Mouse (Mus musculus) kidney, postnatal 25 days (tissue): ENCODE data around the gene Ell2.

ENCODE experiments used
- DNase-seq, 2 experiments: peaks; one replicate each; pipeline ENCODE4 v3.0.0; 2021; ENCODE audit warnings: mixed read lengths in 2 of 2

Ell2 gene

DNA sequence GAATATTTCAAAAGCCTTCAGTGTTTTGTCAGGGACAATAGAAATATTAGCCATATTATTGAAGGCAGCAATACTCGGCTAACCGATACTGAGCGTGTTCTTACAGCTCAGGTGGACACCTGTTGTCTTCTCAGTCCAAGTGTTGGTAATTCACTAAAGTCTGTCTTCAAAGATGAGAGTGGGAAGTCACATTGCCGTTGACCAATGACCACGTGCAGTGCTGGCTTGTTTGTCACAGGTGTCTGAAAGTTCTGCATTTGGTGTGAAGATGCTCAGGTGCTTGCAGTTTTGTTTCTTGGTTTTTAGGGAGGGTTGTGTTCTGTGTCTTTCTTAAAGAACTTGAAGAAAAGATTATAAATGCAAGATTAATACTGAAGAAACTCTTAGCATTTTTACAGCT, 27.7 kb downstream of the Ell2 start:
- DNase-seq: no peak

DNA sequence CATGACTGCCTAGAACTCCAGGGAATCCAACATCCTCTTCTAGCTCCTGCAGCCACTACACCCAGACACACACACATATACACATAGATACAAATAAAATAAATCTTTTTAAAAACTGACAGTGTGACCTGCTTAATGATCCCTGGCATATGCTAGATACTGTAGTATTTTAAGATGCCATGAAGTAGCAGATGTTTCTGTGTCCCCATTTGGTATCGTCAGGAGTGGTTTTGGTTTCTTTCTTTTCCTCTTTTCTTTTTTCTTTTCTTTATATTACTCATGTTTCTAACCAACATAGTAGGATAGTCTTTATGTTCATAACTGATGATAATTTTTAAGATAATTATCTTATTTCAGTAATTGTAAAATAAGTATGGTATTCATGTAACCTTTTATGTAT, 29.0 kb downstream of the Ell2 start:
- DNase-seq: no peak

DNA sequence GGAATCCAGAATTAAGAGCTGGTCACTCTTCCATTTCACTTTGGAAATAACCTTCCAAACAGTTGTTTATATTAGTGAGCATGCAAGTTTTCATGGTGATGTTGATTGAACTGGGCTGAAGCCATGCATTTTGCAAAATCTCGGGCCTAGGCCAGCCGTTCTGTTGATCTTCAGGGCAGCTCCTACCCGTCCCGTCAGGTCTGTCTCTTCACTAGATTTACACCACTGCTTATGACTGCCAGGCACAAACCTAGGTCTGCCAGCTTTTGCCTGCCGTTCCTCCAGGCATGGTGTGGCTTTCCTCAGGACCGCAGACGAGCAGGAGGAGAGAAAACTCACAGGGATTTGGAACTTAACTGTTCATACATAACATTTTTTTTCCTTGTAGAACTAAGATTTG, 31.4 kb downstream of the Ell2 start:
- no peak for DNase-seq

DNA sequence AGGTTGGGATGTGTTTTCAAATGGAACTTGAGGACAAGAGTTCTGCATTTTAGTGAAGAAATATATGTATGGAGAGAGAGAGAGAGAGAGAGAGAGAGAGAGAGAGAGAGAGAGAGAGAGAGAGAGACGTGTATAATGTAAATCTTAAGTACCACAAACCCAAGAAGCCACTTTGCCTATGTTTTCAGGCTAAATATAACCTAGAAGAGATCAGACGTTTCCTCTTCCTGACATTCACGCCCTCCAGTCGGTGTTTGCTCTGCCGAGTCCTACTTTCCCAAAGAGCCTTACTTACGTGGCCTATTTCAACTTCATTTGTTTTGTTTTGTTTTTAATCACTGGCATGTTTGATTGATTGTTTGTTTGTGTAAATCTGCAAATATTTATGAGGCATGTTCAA, 32.0 kb downstream of the Ell2 start:
- no peak for DNase-seq

DNA sequence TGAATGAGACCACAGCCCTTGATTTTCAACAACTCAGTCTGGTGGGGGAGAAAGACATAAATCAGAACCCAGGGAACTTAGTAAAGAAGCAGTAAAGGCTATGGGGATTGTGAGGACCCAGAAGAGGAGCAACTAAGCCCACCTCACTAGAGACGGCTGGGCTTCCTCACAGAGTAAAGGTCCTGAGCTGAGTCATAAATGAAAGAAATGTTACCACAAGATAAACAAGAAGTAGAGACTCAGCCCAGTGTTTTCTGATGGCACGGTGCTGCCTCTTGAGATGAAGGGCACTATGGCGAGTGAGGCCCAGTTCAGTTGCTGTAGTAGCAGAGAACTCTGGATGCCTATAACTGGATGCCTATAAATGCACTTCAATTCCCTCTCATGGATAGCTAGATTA, 32.4 kb downstream of the Ell2 start:
- no peak for DNase-seq

DNA sequence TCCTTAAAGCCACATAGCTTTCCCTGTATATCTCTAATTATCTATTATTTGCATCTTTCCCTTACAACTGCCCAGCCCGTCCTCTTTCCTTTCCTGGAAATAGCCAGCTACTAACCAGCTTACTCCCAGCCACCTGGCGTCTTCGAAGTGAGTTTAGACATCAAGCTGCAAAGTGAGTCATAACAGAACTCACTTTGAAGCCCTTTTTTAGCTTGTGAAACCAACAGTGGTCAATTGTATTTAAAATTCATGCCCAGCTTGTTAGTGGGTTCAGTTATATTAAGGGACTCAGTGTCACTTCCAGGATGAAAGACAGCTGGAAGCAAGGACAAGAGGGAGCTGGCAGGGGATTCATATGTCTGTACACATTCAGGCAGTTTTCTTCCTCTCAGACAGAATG, 33.5 kb downstream of the Ell2 start:
- no peak for DNase-seq

DNA sequence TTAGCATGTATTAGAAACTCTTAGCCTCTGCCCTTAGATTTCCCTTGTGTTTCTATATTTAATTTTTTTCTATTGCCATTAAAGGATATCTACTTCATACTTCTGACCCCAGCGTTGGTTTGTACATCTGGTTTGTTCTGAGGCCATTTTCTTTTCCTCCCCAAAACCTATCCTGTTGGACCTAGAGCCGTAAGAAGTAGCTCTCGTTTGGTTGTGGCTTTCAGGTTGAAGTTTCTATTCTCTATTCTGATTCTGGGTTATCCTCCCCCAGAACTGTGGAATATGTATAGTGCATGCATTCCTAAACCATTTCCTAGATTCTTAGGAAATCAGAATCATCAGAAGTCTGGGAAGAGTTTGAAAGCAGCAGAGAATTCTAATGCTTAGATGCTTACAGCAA, 34.6 kb downstream of the Ell2 start:
- DNase-seq: no peak

DNA sequence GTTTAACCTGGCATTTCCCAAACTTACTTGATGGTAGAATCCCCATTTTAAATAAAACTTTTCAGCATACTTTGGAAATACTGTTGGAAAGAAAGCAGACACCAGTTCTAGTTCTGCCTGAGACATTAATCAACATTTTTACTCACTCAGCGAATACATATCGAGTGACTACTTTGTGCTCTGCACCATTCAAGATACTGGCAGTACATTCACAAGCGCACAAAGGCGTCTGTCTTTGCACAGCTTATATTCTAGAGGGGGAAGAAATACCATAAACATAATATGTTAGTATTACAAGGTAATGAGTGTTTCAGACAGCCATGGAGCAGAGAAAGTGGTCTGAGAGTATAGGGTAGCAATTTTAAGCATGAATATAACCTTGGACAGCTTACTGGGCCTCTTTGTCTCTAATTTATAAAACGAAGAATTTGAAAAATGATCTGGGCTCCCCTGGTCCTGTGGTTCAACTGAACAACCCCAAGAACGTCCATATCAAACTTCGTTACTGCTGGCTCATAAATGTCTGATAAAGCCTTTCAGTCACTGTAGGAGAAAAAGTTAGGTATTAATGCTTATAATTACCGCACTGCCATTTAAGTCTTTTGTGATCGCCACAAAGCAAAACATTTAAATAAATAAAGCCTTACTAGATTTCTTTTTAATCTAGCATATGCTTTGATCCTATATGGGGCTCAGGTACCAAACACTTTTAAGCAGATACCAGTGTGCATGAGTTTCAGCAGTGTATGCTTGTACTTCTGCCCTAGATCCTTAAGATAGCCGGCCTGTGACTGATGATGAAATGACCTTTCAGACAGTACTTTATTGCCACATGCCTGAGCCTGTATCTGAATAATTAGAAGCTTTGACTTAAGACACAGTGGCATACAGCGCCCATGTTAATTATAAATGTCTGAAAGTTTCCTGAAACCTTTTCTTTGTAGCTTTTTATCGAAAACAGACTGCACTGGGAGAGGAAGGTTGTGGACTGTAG, 35.5 kb downstream of the Ell2 start:
- no peak for DNase-seq

DNA sequence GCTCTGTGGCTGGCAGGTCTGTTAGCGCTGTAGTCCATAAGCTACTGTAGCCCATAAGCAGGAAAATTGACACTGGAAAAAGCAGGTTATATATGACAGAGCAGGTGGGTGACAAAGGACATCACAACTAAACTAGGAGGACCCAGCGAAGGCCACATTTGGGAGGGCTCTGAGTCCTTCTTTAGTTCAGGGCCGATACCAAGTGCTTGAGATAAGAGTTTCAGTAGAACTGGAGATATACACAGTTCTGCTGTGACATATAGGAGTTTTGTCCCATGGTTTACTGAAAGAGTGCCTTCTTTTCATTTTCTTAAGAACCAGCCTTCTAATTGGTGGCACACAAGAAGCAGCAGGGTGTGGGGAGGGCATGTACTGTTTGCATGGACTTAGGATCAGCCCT, 36.4 kb downstream of the Ell2 start:
- no peak for DNase-seq

DNA sequence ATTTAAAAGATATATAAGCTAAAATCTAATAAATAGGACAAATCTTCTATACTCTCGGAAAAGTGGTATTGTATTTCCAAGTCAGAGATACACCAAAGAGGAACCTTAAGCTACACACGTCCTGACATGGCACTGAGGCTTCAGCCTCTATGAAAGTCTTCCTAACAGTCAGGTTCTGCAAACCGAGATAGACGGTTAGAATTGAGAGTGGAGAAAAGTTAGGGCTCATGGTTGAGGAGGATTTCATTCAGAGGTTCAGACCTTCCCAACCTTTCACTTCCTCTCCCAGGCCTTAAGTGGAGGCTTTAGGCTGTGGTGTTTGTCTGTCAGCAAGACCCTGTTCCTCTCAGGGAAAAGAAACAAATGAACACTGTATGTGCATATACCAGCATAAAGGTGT, 37.5 kb downstream of the Ell2 start:
- DNase-seq: no peak

DNA sequence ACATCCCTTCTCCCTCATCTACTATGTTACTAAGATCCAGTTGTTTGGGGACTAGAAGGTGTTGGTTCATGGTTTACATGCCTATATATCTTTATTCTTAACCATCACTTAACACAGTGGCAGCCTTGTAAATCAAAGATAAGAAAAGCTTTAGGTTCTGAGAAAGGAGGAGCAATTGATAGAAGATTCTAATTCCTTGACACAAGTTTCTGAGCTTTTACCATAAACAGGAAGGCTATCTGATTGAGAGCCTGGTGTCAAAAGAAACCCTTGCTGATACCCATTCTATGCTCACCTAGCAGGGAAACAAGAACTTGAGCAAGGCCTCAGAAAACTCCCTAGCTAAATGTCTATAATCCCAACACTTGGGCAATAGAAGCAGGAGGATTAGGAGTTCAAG, 38.8 kb downstream of the Ell2 start:
- DNase-seq: no peak

DNA sequence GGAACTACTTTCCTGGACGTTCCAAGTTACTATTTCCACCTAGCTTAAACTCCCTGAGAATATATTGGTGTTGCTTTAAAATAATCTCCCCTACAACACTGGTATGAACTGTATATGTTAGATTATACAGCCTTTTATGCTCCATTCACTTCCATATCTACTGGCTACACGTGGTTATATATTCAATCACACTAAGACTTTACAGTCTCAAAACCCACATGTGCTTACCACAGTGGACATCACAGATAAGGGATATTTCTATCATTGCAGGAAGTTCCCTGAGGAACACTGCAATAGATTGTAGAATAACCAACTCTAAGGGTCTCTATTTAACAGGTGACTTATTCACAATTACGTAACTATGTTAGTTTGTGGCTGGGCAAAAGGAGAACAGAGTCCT, 40.7 kb downstream of the Ell2 start:
- DNase-seq: no peak

DNA sequence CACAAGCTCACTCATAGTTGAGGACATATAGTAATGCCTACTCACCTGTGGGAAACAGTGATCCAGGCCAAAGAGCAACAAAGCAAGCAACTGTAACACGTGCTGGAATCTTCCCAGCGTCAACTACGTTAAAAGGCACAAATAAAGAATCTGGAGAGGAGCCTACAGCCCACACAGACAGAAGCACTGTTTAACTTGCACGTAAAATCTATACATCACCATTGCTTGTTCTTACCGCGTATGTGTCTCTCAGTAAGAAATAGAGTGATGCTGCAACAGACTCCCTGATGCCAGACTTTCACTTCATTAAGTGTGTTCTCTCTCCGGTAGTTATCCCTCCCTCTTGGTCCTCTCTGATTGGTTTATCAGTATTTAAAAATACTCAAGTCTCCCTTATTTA, 42.1 kb downstream of the Ell2 start:
- DNase-seq: no peak

DNA sequence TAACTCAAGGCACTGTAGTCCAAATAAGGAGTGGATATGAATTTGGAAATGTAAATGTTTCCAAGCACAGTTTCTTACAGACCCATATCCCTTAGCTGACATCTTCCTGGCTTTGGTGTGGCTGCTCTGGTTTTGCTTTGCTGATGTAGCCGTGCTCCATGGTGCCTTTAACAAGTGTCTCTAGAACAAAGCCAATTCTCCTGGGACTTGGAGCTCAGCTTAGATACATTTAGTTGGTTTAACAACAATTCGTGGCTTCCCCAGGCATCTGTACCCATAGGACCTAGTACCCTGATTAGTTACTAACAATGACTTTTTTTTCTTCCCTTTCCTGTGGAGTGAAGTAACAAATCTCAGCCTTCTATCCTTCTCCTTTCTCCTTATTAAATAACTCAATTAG, 44.2 kb downstream of the Ell2 start:
- DNase-seq: no peak

DNA sequence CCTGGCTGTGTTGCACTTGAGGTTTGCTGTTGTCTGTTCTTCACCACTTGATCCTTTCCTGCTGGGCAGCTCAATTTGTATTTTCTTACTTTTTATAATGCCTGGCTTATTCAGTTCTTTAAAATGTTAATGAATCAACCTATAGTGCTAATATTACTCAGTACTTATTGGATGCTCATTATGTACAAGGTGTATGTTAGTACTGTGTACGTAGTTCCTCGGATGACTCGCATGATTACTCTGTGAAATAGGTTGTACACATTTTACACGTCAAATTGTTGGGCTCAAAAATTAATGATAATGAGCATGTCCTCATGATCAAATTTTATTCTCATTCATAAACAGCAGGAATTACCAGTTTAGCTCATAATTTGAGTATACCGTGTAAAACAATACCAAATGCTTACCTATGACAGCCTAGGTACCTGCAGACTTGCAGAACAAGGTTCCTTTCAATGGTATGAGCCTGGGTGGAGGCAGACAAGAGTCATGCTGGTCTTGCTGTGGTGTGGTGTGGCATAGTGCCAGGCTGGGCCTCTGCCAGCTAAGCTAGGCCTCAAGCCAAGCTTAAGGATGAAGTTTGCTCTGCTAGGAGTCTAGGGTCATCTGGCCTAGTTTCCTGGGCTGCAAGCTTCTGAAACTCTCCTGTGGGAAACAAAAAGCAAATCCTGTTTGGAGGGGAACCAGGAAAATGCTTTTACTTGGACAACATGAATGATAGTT, 45.8 kb downstream of the Ell2 start:
- DNase-seq: peak; percentile 95 to 96

DNA sequence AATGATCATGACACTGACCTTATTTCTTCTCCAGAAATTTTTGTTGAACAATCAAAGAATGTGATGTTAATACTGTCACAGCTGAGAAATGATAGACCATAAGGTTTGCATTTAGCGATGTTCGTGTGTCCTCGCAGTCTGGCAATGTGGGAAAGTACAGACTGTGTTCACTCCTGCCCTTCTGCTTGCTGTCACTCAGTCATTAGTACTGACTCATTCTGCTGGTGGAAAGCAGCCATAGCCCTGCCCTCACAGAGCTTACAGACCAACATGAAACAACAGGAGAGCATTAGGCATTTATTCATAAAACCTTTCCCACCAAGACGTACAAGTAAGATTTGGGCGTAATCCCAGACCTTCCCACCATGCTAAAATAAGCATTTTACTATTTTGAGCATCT, 47.8 kb downstream of the Ell2 start:
- no peak for DNase-seq

DNA sequence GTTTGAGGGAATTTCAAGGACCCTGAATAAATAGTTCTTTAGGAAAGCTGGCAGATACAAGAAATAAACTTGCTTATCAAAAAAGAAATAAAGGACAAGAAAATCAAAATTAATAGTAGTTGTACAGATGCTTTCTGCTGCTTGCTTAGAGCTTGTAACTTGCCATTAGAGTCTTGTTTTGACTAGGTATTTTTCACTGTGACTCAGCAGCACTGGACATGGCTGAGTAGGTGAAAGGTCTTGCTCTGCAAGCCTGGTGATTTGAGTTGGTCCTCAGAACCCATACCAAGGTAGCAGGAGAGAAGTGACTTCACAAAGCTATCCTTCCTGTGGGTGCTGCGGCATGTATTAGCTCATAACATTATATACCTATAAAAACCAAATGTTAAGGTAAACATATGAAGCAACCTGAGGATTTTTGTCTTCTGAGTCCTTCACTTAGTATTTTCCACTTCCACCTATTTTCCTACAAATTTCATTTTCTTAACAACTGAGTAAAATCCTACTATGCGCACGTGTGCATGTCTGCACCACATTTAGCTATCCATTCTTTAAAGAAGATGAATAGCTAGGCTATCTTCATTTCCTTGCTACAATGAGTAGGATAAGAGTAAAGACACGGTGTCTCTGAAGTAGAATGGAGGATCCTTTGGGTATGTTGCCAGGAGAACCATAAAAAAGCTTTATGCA, 54.4 kb downstream of the Ell2 start:
- DNase-seq: no peak

DNA sequence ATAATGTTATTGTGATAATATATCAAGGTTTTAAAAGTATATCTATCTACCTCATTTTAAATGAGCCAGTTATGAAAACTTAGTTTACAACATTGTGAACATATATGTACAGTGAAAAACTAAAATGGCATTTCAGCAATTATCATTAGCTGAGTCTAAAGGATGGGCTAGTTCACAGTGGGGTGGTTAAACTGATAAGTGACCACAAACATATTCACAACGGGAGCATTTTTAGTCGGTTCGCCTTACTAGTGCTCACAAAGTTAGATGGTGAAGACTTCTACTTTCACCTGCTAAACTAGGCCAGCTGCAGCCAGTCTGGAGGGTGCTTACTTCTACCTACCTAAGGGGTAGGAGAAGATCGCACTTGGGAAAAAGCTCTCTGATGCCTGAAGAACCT, 56.2 kb downstream of the Ell2 start:
- no peak for DNase-seq

DNA sequence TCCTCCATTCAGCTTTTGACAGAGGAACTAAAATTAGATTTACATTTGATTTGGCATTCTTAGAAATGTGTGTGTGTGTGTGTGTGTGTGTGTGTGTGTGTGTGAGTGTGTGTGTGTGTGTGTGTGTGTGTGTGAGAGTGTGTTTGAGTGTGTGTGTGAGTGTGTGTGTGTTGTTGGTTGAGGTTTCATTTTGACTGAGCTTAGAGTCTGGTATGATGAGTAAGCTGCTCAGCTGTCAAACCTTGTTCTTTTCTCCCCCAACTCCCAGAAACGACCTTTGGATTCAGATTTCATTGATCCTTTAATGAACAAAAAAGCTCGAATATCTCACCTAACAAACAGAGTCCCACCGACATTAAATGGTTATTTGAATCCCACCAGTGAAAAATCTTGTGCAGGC, 56.7 kb downstream of the Ell2 start:
- no peak for DNase-seq

DNA sequence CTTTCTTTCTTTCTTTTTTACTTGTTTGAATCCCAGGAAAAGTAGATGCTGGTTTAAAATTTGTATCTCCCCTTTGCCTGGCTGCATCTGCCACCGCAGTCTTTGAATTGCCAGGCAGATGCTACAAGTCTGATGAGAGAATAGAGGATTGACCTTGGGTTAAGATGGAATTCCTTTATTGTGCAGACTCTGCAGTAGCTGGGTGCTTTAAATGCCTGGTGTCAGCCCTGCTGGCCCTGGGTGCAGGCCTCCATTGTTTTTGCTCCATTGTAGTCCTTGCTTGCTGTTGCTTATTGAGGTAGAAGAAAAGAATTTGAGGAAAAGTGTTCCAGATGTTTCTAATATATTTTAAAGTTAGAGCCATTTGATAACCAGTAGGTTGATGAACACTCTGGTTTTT, 59.2 kb downstream of the Ell2 start:
- DNase-seq: no peak

DNA sequence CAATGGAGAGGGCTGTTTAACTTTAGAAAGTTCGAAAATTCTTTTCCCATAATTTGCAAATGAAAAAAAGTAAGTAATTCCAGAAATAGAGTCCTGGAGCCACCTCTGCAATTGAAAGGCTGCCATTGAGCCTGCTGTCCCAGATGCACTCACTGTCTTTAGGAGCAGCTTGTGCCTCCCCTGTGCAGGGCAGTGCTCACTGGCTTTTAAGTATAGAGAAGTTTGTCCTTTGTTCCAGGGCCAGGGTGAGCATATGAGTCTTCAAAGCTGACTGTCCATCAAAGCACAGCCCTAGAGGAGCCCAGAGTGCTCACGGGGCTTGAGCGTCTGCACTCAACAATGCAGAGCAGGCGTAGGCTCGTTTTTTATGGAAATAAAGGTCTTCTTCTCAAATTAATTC, 59.7 kb downstream of the Ell2 start:
- DNase-seq: no peak

DNA sequence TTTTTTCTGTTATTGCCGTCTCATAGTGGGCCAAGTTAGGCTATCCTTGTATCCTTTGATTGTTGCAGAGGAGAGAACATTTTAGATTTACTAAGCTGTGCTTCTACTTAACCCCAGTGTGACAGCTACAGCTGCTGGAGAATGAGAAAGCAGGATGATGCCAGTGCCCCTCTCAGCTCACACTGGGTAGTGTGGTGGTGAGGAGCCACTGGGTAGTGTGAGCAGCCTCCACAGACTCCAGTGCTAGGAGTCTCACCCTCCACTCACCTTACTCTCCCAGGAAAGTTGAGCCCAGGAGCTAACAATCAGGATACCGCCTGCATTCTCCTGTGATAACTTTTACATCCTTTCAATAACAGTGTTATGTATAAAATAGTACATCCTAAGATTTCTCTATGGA, 60.4 kb downstream of the Ell2 start:
- no peak for DNase-seq

DNA sequence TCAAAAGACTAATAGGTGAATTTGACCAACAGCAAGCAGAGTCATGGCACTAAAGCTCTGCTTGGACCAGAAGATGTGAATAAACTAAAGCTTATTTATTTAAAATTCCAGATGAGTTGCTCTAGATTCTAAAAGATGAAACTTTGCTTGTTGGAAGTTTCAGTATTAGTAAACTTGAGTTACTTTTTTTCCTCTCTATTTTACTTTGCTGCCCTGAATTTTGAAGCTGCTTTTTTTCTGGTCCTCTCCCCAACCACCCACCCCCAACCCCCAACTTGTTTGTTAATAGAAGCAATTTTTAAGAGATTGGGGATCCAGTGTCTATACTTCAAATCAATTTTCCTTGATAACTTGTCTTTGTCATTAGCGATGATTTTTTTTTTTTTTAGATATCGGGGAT, 64.2 kb downstream of the Ell2 start:
- DNase-seq: no peak

DNA sequence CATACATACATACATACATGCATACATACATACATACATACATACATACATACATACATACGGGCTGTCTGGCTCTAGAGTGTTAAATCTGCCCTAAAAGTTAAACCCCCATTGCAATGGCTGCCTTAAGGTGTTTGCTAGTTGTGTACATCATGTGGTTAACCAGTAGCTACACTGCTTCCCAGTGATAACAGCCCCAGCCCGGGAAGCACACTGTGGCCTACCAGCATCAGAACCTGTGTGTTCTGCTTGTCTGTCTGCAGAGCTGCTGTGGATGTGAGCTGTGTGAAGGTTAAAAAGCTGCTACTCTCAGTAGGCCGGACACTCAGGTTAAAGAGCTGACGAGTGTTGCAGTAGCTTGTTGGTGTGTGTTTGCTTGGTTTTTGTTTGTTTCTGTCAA, 64.8 kb downstream of the Ell2 start:
- no peak for DNase-seq
